Mouse (Mus musculus) kidney, adult 18-20 months (tissue): Measurements from ENCODE around the gene Upp2.
A peak's percentile ranks its signal among the peaks of the same experiment; 100 is the strongest.

ENCODE experiments used
- DNase-seq: peaks from one replicate; pipeline ENCODE4 v3.0.0; 2021

The Upp2 gene

GRCm38 (mm10) chr2:58557045-58557845 lies 9.9 kb upstream of the Upp2 start:
- no peak for DNase-seq

- no peak for DNase-seq
These were observed 5.0 kb upstream of the Upp2 start for GRCm38 (mm10) chr2:58562137-58562536.

GRCm38 (mm10) chr2:58565267-58565666 lies 1.8 kb upstream of the Upp2 start:
- DNase-seq, result no peak

GRCm38 (mm10) chr2:58566049-58566409 lies 1.1 kb upstream of the Upp2 start:
- no peak for DNase-seq

- DNase-seq, result peak; percentile 76
These were observed 560 bp upstream of the Upp2 start for GRCm38 (mm10) chr2:58566410-58567065.

GRCm38 (mm10) chr2:58567866-58568719 lies 995 bp downstream of the Upp2 start:
- DNase-seq, result peak; percentile 29

- no peak for DNase-seq
These were observed 1.9 kb downstream of the Upp2 start for GRCm38 (mm10) chr2:58568841-58569645.

GRCm38 (mm10) chr2:58574167-58574566 lies 7.1 kb downstream of the Upp2 start:
- DNase-seq, result no peak

GRCm38 (mm10) chr2:58586311-58586710 lies 19.2 kb downstream of the Upp2 start:
- no peak for DNase-seq

- no peak for DNase-seq
These were observed 22.5 kb downstream of the Upp2 start for GRCm38 (mm10) chr2:58589637-58590036.

GRCm38 (mm10) chr2:58590055-58590454 lies 23.0 kb downstream of the Upp2 start:
- no peak for DNase-seq

- DNase-seq, result no peak
These were observed 28.3 kb downstream of the Upp2 start for GRCm38 (mm10) chr2:58595350-58595749.

- no peak for DNase-seq
These were observed 29.8 kb downstream of the Upp2 start for GRCm38 (mm10) chr2:58596774-58597342.

- DNase-seq, result no peak
These were observed 30.5 kb downstream of the Upp2 start for GRCm38 (mm10) chr2:58597556-58597955.

GRCm38 (mm10) chr2:58599639-58600038 lies 32.5 kb downstream of the Upp2 start:
- no peak for DNase-seq

- no peak for DNase-seq
These were observed 34.3 kb downstream of the Upp2 start for GRCm38 (mm10) chr2:58601382-58601781.

GRCm38 (mm10) chr2:58603379-58603778 lies 36.3 kb downstream of the Upp2 start:
- DNase-seq, result no peak

GRCm38 (mm10) chr2:58604791-58605190 lies 37.7 kb downstream of the Upp2 start:
- no peak for DNase-seq

GRCm38 (mm10) chr2:58613720-58614119 lies 46.6 kb downstream of the Upp2 start:
- DNase-seq, result no peak

- no peak for DNase-seq
These were observed 47.8 kb downstream of the Upp2 start for GRCm38 (mm10) chr2:58614851-58615250.

GRCm38 (mm10) chr2:58615766-58616165 lies 48.7 kb downstream of the Upp2 start:
- no peak for DNase-seq

- DNase-seq, result no peak
These were observed 58.1 kb downstream of the Upp2 start for GRCm38 (mm10) chr2:58625186-58625585.
